Mouse (Mus musculus): ENCODE results near the gene Ptma.
"Not testable (repeated sequence)": the region's sequence is repeated elsewhere in the genome, so short reads cannot be mapped to it uniquely, and the experiment has no call there.

DNA sequence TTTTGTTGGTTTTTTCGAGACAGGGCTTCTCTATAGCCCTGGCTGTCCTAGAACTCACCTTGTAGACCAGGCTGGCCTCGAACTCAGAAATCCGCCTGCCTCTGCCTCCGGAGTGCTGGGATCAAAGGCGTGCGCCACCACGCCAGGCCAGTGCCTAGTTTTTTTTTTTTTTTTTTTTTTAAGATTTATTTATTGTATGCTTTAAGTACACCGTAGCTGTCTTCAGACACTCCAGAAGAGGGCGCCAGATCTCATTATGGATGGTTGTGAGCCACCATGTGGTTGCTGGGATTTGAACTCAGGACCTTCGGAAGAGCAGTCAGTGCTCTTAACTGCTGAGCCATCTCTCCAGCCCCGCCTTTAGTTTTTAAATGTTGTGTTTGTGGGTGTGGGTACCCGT lies 13.1 kb downstream of the Ptma start:
- not testable (repeated sequence) for TF ChIP-seq CTCF (IDR thresholded peaks at IDR 0.05; ENCODE audit: borderline replicate concordance, insufficient read depth, low read depth, low read length); POLR2A (IDR thresholded peaks at IDR 0.05; ENCODE audit: borderline replicate concordance, insufficient read depth, low read length)

Data from cerebellum, adult 2 months (tissue).